Mouse (Mus musculus) T-helper 17 cell (primary cell): ENCODE results near the gene Plxna4.

Experiments used
- in situ Hi-C, 2 experiments: fragments of 300-600 bp; cut with MboI, MseI; formaldehyde crosslinking; loops; 1 replicate in 1 of 2; 2 replicates in 1 of 2; pipeline ENCODE4 v1.15.1; 2025; ENCODE audit warnings: high pct_unique_total_duplicates in 2 of 2

Gene Plxna4

DNA sequence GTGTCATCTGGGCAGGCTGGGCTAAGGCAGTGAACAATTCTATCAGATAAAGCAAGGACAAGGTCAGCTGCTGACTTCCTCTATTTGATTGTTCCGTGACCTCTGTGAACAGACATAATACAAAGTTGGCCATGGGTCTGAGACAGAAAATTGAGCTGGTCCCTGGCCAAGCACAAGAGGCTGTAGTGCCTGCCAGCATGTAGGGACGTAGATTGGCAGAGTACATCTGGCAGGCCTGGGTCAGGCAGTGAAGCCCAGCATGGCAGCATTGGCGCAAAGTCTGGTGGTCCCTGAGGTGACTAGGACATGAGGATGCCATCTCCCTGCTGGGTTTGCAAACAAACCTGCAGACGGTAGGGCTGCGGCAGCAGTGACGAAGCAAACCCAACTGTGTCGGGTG, 321.9 kb downstream of the Plxna4 start:
- in situ Hi-C loops, result no loop called here

DNA sequence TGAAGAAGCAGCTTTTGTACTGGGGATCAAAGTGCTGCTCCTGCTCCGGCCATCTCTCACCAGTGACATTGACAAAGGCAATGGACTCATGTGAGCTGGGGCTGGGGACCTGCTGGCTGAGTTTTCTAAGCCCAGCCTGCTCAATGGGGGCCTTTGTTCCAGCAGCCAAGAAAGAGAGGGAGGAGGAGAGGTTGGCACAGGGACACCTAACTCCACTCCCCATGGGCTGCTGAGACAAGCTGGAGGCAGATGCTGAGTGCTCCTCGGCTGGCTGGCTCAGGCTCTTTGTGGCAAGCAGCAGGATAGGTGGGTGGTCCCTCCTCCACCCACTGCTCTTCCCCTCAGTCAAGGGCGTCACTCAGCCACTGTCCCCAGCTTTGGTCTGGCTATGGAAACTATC, 326.7 kb downstream of the Plxna4 start:
- in situ Hi-C loops, result no loop called here

DNA sequence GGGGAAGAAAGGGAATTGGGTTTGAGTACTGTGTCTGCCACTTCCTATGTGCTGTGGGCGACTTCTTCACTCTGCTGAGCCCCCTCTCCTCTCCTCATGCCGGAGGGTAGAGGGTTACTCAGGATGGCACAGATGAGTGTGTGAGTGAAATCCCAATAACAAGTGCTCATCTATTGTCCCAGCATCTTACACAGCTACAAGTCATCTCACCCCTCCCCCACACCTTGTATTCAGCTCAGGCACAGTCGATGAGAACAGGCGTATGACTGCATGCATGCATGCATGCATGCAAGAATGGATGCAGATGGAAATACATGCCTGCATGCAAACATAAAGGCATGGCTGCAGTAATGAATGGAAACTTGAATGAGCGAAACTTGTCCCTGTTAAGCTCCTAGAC, 327.7 kb downstream of the Plxna4 start:
- in situ Hi-C loops, result no loop called here

DNA sequence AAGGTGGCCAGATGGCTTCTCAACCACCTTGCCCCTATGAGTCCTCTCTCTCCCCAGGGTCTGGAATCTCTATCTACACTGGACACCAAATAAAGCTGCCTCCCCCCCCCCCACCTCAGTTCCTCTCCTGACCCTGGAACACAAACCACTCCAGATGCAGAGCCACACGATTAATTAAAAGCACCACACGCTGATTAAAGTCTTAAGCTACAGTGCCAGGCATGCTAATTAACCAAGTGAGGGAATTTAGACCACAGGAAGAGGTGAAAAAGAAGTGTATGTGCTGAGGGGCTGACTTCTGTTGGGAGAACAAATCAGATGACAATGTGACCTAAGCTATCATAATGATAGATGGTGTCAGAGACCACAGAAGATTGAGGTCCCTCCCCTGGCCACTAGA, 332.8 kb downstream of the Plxna4 start:
- in situ Hi-C loops, result no loop called here

DNA sequence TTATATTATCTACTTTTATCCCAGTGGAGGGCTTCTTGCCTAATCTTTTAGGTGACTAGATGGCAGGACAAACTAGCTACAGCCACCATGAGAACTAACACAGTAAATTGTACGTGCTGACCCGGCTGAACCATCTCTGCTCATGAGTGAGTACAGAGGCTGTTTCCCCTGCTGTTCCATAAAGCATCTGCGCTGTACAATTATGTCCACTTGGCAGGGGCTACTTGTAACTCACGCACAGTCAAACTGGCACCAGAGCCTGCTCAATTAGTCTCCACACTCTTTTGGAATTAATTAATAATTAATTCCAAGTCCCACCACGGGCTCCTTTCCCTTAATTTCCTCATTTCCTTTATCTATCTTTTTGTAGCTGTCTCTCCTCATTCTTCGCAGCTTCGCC, 335.8 kb downstream of the Plxna4 start:
- in situ Hi-C loops, result no loop called here

DNA sequence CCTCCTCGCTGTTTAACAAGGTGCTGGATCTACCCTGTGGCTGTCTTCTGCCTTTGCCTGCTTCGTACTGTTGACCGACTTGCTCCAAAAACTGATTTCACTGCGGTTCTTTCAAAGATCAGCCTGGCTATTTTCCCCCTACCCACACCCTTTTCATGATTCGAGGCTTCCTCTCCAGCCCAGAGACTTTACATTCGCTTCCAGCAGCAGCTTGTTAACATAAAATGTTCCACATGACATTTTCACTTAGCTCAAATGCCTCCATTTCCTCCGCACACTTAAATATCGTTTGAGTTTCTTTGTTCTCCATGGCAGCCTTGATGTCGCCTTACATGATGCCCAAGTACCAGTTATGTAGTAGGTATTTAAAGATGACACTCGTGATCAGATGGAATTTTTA, 336.3 kb downstream of the Plxna4 start:
- in situ Hi-C loops, result no loop called here

DNA sequence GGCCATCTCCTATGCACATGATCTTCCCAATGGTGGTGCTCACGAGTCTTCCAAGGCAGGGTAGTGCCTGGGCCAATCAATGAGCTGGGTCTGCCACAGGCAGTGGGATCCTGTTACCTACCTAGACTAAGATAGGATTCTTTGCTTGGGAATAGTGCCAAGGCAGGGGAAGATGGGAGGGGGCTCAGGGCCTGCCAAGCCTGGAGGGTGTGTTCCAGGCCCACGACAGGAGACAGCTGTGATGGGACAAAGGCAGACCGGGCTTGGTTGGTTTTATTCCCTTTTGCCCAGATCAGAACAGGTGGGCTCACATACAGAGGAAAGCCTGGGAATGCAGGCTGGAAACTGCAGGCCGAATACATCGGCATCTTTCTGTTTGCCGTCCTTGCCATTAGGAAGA, 342.0 kb downstream of the Plxna4 start:
- in situ Hi-C loops, result no loop called here

DNA sequence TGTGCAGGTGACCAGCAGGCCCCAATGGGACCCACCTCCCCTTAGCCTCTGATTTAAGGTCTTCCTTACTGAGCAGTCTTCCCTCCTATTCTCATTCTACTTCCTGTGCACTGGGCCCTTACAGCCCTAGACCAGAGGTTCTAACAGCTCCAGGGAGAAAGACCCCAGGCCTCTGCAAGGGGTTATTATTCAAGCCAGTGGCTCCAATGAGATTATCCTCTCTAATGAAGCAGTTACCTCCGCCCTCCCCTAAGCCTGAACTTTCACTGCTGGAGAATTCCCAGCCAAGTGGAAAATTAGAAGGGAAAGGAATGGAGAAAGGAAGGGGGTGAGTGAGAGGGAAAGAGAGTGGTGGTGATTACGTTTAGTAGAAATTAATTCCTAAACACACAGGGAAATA, 345.0 kb downstream of the Plxna4 start:
- in situ Hi-C loops, result no loop called here

DNA sequence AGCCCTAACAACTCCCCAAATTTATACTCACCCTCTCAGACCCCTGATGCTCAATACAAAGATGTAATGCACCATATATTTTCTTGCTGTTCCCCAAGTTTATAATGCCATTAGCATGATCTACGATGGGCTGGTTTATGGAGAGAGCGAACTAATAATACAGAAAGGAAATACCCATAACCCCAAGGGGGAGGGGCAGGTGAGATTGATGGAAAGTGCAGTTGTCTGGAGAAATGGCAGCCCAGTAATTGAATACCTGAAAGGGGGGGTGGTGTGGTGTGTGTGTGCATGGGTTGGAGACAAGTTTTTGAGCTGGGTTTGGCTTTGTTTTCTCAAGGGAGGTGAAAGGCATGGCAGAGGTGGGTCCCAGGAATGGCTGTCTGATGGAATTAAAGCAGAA, 356.6 kb downstream of the Plxna4 start:
- in situ Hi-C loops, result no loop called here

DNA sequence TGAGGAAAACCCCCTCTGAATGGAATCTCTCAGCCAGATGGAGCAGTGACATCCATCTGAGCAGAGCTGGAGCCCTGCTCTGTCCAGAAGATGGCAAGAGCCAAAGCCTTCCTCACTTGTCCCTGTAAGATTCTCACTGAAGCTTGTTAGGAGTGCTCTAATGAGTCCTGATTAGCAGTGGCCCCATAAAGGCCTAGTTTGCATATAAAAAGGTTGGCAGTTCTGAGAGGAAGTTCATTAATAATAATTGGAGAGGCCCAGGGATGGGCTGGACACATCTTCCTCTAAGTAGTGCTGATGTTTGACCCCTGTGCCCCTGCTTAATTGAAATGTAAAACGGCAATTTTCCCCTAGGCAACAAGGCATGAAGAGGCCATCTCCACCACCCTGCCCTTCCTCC, 361.4 kb downstream of the Plxna4 start:
- in situ Hi-C loops, result no loop called here

DNA sequence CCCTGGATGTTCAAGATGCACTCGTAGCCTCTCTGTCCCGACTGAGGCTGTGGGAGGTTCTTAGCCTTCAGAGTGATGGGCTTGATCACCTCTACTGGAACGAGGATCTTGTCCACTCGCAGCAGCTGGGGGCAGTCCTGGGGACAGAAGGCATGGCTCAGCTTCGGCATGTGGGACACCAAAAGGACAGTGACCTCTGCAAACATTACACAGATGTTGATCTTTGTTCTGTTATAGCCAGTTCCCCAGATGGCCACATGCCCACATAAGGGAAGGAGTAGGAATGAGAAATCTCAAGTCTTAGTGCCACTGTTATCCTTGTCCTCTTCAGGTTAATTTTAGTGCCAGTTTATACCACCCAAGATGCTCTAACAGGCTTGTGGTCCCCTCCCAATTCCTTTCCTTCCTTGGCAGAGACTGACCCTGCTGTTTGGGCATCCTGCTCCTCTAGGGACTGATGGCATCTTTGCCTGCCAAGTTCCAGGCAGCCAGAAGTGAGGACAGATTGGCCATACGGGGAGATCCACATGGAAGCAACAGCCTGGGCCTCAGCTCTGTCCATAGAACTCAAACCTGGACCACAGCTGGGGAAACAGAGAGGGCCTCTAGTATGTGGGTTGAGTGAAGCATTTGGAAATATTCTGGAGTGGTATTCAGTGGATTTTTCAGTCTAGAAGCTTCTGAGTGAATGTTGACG, 363.8 kb downstream of the Plxna4 start:
- in situ Hi-C loops, result no loop called here

DNA sequence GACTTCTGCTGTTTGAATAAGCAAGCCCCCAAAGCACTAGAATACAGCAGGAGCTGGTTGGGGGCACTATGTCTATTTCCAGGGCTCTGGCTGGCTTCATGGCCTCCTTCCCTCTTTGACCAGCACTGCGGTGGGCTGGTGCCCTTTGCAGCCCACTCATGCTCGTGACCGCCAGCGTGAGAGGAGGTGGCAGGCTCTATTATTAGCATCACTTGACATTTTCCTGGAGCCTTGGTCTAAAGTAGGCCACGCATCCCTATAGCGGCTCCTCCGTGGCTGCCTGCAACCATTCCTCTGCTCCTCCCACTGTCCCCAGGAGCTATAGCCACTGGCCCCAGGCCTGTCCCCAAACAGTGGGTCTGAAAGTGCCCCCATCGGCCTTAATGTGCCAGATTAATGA, 367.2 kb downstream of the Plxna4 start:
- in situ Hi-C loops, result no loop called here

DNA sequence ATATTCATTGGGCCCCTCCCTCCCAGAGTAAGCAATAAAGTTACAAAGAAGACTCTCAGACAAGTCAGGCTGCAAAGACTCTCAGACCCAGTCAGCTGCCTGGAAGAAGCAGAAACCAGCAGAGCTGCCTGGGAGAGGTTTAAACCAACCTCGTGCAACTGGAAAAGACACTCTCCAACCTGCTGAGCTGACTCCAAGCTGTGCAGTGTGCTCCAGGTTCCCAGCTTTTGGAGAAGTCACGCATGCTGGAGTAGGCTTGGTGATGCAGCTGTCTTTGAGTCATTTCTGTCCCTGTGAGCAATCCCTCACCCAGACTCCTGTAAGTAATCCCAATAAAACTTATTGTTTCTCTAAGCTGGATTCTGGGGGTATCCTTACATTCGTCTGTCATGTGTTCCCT, 369.4 kb downstream of the Plxna4 start:
- in situ Hi-C loops, result loop anchor here in 1 of 2 experiments (5.0 kb wide), 1 partner anchor 211 kb away; no protein-coding TSS in a partner anchor

DNA sequence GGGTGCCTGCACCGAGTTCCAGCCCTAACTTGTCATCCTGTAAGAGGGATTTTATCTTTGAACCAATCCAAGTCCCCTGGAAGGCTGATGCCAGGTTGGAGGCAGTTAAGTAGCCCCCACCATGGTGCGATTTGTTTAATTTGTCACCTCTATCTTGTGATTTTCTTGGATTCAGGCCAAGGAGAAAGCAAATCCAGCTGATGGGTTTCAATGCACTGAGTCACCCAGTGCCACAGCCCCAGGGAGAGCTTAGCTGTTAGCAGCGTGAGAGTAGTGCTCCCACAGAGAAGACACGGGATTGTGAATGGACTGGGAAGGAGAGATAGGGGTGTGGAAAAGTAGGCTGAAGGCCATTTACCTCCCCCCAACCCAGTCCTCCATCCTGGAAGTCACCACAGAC, 375.6 kb downstream of the Plxna4 start:
- in situ Hi-C loops, result no loop called here

DNA sequence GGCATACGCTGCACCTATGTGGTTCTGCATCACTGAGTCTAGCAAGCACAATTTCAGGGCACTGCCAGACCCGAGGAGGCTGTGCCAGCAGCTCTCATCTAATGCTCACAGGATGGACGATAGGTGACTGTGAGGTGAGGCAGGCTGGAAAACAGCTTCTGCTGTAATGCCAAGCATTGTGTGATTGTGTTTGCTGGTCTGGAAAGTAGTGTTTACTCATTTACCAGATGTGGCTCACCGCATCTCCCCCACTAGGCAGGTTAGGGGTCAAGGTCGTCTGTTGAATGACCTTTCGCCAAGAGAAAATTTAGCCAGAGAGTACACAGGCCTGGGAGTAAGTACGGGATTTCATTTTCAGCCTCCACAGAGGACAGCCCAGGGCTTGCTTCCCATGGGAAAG, 377.9 kb downstream of the Plxna4 start:
- in situ Hi-C loops, result no loop called here

DNA sequence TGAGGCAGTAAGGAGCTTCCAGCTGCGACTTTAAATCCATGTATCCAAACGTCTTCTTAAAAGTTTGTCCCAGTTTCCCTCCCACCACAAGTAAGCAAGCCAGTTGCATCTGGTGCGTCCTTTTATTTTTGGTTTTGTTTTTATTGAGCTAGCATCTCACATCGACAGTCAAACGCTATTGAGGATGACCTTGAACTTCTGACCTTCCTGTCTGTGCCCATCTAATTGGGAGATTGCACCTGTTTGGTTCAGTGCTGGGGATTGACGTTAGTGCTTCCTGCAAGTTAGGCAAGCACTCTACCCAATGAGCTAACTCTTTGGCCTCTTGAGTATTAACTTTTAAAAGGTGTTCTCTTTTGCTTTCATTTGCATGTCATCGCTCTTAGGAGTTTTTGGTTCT, 379.0 kb downstream of the Plxna4 start:
- in situ Hi-C loops, result no loop called here

DNA sequence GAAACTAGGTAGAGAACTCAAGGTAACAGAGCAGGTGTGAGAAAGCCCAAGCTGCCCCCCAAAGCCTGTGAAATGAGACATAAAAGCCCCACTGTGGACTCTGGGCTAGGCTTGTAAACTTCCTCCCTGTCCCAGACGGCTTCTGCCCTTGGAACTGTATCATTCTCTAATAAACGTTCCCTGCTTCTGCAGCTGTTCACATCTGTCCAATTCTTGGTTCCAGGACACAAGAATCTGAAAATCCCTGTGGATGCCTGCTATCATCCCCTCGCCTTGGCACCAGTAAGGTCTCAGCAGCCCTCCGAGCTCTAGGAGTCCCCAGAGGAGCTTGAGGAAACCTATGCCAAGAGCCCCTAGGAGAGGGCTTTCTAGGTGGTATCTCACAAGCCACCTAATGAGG, 383.7 kb downstream of the Plxna4 start:
- in situ Hi-C loops, result no loop called here

DNA sequence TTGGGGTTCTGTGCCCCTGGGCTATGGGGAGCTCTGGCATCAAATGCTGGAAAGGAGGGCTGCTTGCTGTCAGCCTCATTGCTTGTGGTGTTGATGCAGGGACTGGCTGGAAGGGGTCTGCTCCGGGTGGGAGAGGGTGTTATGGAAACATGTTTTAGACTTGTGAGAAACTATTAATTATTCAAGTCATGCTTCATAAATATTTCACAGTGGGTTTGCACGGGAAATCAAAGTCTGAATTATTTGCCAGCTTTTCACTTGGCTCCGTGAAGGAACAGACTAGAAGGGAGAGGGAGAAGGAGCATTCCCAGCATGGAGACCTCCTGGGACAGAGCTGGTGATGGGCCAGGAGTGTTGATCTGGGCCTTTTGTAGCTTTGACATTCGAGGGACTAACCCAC, 384.6 kb downstream of the Plxna4 start:
- in situ Hi-C loops, result no loop called here

DNA sequence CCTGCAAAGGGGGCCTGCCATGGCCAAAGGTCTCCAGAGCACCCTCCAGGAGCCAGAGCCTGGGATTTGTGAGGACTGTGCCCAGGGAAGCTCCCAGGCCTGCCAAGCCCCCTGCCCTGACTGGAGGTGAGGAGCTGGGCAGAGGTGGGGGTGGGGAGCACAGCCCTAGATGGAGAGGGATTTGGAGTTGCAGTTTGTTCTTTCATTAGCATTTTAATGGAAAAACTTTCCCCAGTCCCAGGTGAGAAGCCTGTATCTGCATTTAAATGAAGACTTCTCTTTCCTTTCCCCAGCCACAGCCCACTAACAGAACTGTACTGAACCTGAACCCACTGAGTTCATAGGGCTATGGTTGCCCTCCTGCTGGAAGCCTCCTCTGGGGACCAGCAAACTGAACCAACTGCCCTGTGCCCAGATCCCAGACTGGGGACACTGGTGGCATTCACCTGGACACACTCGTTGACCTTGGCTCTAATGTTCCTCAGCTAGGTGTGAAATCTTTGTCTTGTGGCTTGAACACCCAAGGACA, 385.3 kb downstream of the Plxna4 start:
- in situ Hi-C loops, result no loop called here

DNA sequence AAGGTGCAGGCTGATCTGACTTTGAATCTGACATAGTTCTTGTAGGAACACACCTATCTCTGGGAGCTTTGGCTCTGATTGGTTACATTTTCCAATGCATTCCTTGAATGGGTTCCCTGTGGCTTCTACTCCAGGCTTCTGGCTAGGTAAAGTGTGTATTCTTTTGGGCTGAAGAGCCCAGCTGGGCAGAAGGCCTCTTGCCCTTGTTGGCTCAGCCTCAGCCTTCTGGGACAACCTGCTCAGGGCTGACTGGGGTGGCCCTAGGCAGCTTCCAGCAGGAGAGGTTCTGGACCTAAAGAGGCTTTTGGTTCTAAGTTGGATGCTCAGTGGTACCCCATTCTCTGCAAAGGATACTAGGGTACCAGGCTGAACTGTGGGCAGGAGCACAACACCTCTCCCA, 386.5 kb downstream of the Plxna4 start:
- in situ Hi-C loops, result no loop called here

DNA sequence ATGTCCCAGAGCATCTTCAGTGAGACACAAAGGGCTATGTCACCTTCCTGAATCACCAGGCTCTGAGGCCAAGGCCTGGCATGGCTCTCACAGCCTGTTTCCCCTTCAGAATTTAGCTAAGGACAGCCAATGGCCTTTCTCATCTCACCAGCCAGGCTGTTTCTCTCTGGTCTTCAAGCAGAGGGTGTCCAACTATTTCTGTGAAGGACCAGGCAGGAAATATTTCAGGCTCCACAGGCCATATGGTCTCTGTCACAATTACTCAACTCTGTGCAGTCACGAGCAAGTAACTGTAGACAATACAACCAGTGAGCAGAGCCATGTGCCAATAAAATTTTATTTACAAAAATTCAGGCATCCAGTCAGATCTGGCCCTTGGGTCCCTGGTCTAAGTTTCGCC, 388.4 kb downstream of the Plxna4 start:
- in situ Hi-C loops, result no loop called here

DNA sequence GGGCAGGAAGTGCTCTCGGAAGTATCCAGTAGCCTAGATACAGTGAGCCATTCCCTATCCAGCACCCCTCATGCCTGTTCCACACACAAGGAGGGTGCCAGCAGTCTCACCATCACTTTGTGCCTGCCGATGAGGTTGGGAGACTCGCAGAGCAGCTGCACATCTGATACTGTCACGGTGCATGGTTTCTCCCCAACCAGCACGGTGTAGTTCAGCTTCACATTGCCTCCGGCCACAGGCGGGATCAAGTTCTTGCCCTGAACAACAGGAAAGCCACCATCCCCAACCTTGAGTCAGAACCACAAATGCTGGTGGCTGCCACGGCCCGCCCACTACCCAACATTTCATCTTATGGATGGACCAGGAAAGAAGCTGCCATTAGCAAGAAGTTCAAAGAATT, 391.1 kb downstream of the Plxna4 start:
- in situ Hi-C loops, result no loop called here

DNA sequence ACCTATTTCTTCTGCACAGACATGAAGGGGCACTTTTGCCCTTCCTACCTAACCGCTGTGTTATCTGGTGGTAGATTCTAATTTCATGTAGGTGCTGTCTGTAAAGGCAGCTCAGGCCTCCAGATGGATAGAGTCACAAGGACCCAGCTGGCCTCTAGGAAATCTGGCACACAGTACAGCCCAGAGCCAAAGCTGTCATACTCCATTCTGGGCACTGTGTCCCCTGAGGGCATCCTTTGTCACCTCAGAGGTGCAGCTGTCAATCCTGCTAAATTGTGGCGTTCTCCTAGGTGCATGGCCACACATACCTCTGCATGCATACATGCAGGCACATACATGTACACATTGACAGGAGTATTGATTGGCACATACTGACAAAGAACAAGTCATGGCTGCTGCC, 394.9 kb downstream of the Plxna4 start:
- in situ Hi-C loops, result no loop called here

DNA sequence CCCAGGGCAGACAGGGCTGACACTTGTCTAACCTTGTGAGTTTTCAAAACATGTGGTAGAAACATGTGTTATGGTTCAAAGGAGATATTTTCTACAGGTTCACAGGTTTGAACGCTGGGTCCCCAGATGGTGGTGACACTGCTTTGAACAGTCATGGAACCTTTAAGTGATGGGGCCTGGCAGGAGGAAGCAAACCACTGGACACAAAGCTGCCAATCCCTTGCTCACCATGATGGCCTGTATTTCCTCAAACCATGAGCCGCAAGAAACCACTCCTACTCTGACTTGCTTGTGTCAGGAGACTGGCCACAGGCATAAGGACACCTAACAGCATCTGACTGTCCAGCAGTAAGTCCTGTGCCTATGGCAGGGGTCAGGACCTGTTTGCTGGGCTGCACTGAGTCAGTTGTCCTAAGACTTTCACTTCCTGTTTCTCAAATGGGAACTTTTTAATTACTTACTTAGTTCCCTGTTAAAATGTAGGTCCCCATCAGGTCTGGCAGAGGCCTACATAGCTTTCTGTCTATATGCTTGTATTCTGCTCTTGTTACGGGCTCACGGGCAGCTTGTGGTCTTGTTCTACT, 403.5 kb downstream of the Plxna4 start:
- in situ Hi-C loops, result no loop called here
